Mouse (Mus musculus) liver (tissue): ENCODE measurements around the gene Celsr1.

ENCODE experiments used
- DNase-seq: peaks from one replicate; pipeline ENCODE4 v3.0.0-alpha.2; 2020; ENCODE audit warnings: mixed read lengths

The Celsr1 gene

DNA sequence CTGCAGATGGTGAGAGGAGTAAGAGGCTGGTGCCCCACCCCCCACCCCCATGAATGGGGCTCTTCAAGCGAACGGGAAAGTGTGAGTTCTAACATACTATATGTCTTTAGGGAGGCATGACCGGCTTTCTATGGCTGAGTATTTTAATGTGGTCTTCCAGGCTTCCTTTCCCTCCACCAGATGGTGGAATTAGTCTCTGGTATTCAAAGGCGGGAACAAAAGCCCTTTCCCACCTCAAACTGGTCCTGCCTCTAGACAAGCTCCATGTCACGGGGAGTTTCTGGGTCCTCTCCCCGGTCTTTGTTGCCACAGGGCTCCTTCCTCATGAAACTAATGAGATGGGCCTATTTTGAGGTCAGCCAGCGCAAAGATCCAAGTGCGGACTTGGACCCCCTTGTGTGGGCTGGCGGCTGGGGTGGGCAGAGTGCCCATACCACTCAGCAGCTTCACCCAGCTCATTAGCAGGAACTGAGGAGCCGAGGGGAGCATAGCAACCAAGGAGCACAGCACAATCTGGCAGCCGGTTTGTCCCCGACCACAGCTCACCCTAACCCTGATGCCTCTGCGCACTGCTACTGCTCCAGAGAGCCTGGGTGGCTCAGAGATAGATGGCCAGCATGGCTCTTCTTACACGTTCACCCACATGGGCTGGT is 39.5 kb downstream of the Celsr1 start:
- DNase-seq = no peak

DNA sequence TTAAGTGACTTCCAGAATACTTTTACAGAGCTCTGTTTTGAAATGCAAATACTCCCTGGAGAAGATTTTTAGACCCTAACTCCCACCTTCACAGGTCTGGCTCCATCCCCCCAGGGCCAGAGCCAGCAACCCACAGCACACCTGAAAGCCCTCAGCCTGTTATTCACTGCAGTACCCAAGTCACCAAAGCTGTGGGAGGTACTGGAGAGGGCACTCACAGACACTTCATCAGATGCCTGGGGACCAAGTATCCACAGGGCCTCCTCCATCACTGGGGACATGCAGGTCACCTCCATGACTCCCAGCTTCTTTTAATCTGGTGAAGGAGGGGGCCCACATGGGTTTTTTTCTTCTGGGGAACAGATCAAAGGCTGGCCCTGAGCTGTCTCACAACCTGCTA is 40.2 kb downstream of the Celsr1 start:
- DNase-seq = no peak

DNA sequence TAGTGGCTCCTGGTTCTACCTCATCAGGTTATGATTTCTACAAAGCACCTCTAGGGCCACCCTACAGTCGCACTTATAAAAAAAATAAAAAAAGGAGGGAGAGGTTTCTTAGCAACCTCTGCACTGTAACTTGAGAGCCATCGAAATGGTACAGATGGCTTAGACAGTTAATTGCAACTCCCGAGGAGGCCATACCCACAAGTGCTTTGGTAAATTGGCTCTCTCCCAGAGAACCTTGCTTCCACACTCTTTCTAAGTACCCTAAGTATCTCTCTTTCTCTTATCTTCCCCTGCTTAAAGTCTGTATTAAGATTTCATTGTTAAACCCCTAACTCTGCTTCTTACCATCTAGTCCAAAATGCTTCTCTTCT is 41.5 kb downstream of the Celsr1 start:
- DNase-seq = no peak

DNA sequence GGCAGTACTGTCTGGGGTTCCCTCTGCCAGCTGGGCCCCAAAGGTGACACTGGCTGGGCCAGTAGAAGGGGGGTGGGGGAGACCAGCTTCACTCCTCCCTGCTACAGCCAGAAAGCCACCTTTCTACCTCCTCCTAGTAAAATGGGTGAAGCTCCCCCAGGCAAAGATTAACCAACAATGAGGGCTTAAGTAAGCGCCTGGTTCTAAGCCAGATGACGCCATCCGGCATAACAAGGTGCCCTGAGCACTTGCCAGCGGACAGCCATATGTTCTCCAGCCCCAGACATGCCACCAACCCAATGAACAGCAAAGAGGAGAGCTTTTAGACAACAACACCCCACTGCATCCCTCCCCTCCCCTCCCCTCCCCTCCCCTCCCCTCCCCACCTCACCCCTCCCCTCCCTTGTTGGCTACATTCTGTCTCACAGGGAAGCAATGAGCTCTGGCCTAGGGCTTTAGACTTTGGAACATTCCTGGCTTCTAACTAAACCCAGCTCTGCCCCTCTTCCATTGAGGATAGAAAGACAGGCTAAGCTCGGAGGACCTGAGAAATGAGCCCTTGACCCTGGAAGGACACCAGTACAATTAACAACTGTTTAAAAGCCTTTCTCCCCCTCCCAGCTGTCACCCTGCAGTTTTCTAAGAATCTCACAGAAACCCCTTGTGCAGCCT is 42.0 kb downstream of the Celsr1 start:
- DNase-seq = no peak

DNA sequence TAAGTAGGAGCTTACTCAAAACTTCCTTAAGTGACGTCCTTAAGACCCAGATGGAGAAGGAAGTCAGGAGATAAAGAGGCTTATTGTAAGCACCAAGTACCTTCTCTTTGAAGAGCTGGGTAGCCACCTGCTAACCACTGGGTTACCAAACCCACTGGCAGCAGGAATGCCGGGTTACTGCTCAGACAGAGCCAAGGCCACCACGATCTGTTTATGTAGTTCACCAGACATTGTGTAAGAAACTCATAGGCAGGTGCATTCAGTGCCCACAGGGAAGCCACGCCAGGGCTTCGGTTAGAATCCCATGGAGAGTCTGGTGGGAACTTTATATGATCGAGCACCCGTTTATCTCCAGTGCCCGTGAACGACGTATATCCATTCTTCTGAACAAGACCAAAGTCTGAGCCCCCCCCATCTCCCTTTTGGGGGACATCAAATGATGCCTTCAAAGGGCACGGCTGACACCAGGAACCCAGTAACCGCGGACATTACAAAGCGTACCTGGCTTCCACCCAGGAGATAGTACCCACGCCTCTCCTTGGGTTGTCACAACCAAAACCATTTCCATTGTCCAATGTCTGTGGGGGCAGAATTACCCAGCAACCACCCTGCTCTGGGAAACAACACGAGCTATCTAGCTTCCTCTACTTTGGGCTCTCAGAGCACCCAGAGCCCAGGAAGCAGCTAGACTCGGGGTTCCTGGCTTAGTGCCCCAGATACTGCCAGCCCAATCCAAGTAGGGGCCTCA is 42.7 kb downstream of the Celsr1 start:
- DNase-seq = no peak

DNA sequence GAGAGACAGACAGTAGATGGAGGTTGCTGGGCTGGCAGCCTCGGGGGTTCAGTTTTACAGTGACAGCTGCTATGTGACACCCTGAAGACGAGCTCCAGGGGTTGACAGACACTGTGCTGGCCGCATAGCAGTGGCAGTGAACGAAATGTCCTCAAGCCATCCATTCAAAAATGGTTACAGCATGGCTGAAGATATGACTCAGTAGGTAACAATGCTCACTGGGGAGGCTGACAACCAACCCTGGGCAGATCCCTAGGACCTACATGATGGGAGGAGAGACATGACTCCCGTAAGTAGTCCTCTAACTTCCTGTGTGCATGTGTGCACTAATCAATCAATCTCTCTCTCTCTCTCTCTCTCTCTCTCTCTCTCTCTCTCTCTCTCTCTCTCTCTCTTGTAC is 45.7 kb downstream of the Celsr1 start:
- no peak for DNase-seq

DNA sequence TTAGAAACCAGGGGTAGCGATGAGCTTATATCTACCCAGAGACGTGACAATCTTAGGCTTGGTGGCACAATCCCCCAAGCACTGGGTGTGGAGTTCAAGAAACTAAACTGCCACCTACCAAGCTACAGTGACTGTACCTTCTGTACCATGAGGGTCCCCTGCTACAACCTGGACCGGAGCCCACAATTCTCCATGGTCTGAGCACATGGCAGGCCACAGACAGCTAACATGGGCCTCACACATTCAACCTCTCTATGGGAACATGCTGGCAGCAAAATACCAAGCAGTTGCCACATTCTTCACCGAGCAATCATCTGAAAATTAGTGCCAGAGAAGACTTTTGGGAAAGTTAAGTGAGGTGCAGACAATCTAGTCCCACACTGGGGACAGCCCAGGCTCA is 47.4 kb downstream of the Celsr1 start:
- no peak for DNase-seq

DNA sequence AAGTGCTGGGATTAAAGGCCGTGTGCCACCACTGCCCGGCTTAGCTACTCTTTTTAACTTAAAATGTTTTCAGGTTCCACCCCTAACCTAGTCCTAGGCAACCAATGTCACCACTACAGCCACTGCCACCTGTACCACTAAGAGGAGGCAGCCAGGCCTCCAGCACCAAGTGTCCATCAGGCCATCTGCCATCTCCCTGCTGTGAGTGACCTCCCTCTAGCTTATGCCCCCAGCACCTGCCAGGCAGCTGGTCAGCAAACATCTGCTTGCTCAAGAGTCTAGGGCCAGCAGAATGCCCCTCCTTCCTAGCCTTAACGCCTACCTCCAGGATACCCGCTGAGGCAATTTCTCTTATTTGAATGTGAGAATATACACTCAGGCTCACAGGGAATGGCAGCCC is 48.0 kb downstream of the Celsr1 start:
- no peak for DNase-seq

DNA sequence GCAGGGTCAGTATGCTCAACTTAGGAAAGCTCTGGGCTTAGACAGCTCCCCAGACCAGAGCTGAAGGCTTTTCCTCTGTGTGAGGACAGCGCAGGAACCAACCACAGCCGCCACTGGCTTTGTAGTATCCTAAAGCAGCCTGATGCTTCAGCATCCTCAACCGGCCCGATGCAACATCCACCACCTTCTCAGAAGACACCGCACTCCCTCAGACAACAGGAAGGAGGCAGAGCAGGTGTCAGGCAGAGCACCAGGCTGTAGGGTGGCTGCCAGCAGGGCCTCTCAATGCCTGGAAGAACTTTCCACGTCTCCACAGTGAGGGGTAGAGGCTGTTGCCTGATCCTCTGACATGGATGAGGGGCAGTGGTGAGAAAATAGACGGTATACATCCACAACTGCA is 50.4 kb downstream of the Celsr1 start:
- DNase-seq = no peak

DNA sequence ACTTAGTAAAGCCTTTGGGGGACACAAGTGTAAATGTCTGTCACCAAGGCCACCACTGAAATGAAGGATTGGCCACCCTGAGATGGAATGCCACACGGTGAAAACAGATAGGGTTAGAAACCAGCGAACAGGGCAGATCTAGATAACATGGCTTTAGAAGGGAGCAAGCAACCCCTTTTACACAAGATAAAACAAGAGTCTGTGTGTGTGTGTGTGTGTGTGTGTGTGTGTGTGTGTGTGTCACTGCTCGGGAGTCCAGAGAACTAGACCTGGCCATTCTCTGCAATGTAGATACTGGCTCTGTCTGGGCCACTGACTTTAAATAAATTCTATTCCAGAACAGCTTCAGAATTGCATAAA is 51.2 kb downstream of the Celsr1 start:
- DNase-seq = no peak

DNA sequence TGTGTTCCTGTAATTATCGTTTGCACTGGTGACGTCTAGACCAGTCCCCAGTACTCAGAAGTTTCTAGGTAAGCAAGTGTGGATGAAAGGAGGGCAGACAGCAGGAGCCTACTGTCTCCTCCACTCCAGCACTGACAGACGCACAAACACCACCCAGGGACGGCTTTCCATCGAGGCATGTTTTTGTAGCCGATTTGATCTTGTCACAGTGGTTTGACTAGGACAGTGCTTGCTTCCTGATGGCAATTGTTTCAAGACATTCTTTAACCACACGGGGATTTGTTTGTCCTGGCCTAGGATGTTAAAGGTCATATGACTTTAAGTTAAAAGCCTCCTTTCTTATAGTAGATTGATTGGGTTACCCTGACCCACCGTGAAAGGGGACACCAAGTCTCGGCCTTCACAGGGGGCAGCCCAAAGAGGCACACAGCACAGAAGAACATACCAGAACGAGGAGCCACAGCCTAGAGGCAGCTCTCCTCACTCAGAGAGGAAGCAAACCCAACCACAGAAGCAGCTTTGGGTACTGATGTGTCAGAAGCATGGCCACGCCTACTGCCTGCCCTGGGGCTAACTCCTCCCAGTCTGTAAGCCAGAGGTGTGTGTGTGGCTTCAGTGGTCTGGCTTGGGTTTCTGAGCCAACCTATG is 51.7 kb downstream of the Celsr1 start:
- DNase-seq = peak; percentile 63

DNA sequence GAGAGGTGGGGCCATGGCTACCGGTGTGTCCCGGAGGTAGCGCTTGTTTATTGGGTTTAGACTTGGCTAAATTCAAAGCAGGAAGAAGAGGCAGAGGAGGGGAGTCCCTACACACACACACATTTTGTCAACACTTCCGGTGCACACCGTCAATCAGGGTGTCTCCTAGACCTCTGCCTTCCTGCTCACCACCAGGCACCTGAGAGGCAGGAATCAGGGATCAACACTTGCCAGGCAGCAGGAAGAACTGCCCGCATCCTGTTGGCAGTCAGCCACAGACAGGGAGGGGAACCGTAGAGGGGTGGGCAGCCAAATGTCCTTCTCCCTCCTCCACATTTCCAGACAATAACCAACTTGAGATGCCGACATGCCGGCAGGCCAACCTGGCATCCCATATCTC is 56.5 kb downstream of the Celsr1 start:
- no peak for DNase-seq

DNA sequence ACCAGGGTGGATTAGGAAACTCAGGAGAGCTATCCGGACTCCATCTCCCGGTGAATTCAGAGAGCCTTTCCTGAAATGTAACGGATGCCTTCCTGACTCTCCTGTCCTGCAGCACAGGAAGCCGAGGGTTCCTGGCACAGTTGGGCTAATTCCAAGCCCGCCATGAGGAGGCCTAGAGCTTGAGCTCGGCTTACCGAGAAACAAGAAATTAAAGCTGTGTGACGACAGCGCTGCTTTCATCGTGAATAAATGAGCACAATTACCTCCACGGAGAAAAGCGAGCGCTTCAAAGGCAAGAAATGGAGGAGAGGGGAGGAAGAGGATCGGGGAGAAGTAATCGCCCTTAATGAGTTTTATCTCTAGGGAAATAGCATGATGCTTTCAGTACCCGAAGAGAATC is 57.8 kb downstream of the Celsr1 start:
- no peak for DNase-seq

DNA sequence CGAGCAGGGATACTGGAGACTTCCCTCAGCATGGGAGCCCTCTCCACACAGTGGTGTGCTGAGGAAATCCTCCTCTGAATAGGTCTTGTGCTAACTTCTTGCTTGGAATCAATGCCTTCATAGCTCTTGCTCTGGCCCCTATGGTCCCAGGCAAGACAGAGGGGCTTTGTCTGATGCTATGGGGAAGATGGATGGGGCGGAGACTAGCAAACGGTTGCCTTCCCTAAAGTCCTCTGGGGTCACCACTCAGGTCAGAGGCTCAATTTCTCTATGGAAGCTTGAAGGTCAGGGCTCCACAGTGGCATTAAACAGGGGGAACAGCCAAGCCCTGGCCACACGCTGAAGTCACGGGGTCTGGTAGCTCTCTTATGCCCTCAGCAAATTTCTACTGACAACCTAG is 62.0 kb downstream of the Celsr1 start:
- DNase-seq = no peak

DNA sequence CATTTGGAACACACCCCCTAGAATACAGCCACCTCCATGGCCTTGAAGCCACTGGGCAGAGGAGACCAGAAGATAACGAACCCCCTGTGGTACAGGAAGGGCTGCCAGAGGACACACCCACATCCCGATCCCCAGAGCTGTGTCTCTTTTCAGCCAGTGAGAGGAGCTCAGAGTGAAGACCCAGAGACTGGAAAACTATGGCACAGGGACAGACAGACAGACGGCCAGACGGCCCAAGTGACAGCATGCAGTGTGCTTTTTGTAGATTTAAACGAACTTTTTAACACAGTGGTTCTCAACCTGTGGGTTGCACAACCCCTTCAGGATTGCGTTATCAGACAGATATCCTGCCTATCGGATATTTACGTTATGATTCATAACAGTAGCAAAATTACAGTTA is 63.1 kb downstream of the Celsr1 start:
- no peak for DNase-seq

DNA sequence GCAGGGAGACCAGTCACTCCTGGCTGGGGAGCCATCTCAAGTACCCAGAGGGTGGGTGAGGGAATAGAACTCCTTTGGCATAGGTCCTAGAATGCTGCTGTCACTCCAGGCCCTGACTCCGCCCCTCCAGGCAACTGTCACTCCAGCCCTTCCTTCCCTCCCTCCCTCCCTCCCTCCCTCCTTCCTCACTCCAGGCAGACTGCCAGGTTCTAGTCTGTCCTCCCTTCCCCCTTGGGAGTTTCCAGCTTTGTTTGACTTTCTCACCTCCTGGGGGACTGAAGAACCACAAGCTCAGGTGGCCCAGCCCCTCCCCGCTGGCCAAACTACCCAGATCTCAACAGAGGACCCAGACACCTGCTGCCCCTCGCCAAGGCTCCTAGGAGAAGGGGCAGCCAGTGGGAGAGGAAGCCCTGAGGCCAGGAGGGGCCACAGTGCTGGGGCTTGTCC is 63.8 kb downstream of the Celsr1 start:
- DNase-seq = peak; percentile 51

DNA sequence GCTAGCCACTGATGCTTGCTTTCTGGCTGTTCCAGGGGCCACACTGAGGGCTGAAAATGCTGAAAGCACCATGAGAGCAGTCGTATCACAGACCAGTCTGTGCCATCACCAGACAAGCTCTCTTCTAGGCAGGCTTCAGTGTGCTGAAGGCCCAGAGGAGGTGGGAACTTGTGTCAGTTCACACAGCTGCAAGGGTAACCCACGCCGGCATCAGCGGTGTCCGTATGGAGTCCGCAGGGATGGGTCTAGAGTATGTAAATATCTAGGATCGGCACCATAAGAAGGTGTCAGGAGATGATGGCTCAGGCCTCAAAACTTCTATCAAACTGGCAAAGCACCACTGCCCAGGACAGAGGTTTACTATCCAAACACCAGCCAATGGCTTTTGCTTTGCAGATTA is 64.3 kb downstream of the Celsr1 start:
- no peak for DNase-seq

DNA sequence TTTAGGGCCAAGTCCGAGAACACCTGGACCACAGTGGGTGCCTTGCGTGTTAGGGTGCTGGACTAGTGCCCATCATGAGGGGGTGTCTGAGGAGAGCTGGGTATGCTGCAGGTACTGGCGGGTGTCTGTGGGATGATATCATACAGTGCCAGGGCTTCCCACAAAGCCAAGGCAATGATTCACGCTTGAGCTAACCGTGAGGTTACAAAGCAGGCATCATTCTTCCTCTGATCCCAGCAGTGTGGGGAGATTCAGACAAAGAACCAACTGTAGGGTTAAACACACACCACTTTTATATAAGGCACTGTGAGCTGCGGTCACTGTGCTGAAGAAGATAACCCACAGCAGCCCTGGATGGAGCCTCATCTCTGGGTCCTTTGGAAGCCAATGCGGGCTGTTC is 67.5 kb downstream of the Celsr1 start:
- DNase-seq = no peak

DNA sequence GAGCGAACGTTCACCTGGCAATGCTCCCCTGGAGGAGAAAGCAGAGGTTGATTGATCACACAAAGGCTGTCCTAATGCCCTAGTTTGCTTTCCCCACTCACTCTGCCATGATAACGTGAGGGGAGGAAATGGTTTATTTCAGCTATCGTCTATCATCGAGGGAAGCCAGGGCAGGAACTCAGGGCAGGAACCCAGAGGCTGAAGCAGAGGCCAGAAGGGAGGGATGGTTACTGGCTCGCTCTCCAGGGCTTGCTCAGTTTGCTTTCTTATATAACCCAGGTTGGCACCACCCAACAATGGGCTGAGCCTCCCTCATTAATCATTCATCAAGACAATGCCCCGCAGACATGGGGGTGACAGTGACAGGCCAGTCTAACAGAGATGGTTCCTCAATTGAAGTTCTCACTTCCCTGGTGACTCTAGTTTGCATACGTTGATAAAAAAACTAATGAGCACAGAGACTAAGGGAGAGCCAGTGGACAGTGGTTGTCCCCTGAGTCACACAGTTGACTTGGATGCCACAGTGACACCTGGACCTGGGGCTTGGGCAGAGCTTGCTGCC is 70.2 kb downstream of the Celsr1 start:
- no peak for DNase-seq

DNA sequence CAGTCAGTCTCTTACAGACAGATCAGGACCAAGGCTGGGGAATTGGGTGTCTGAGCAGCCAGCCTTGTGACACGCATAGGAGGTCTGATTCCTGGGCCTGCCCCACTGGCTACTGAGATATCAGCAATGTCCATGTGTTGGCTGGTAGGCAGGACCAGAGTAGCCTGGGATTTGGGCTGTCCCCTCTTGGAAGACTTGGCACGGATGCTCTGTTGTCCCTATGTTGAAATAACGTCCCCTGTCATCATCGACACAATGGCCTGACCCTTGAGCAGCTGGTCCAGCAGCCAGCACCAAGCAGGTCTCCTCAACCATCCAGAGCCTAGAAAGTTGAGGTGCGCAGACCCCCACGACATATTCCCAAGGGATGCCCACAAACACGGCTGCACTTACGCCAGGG is 70.9 kb downstream of the Celsr1 start:
- no peak for DNase-seq

DNA sequence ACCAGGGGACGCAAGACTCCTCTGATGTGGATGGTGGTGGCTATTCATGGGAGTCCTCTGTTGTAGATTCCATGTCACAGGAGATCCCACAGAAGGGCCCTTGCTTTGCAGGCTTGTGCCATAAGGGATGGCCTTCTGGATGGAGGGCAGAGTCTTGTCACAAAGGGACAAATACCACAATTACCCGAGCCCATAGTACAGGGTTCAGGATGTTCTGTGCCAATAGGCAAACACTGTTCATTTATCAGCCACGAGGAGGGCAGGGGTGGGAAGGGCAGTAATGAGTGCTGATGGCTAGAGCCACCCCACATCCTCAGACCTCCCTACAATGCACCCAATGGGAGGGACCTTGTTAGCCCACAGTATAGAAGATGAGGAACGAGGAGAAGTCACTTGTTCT is 71.9 kb downstream of the Celsr1 start:
- no peak for DNase-seq

DNA sequence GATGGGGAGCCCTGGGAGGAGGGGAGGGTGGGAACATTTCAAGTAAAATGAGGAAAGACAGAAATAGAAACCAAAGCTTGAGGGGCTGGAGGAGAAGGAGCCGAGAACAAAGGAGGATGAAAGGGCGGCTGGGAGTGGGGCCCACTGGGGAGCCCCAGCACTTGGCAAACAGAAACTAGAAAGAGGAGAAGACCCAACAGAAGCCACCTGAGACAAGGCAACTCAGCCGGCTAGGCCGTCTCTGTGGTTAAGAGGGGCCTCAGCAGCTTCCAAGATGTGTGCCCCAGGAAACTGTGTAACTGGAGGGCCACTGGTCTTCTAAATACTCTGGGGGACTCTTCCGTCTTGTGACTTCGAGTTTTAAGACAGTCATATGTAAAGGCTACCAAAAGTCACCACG is 72.4 kb downstream of the Celsr1 start:
- no peak for DNase-seq

DNA sequence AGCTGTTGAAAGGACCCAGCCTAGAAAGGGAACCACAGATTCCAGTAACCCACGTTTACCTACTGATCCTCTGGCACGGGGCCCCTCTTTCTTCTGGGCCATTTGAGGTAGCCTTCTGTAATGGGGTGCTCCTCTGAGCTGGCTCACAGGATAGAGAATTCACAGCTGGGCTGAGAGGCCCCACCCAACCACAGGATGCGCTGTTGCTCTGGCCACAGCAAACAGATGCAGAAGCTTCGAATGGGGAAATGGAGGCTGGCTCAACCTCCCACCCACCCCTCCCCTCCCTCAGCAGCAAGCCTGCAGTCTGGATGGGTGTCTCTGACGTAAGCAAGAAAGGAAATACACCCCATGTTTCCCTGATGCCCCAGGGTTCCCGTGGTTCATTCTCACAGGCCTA is 77.4 kb downstream of the Celsr1 start:
- no peak for DNase-seq

DNA sequence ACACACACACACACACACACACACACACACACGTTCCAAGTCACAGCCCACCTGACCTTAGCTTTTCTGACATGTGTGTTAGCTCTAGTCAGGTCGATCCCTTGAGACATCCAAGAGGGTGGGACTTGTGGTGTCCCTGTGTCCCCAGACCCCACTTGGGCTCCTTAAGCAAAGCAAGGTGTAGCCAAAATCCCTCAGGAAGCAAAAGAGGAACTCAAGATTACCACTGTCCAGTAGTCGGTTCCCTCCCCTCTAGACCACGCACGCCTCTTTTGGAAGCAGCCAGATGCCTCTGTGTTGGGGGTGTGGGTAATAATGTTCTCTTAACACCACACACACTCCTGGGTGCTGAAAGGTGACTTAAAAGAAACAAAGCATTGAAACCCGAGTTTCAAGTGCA is 80.1 kb downstream of the Celsr1 start:
- no peak for DNase-seq
